ENCODE assay signal across 8 mouse cellular contexts in genomic region chr14:21523851-21524441, GRCm38 (mm10). TPM values are rescaled to one million over a fixed set of nuclear protein-coding genes. Genes with fewer than 3 reads are reported as not detected.
DNase-seq lines count a peak whose midpoint lies in the region; ATAC-seq lines count a peak whose summit lies in the region.

No protein-coding gene starts in this region.

- intact Hi-C loops in heart, postnatal 14 days (cut with DNase I): loop anchor here (5.0 kb wide), 1 partner anchor 48 kb away; no protein-coding TSS in a partner anchor

- peak overlapping the region; percentile 58 for H3K27ac ChIP-seq in limb, embryonic 13.5 days

- no peak overlapping the region for H3K4me3 ChIP-seq in limb, embryonic 13.5 days

- no peaks in the 10 kb centered on the region for H3K27me3 ChIP-seq in limb, embryonic 13.5 days

- peak overlapping the region; percentile 17; the same call in 1 of the 2 replicates for H3K4me2 ChIP-seq in limb, embryonic 13.5 days (replicated peaks)

- peak; percentile 55 for DNase-seq in adrenal gland, adult 2 months
- no peak for DNase-seq in adrenal gland, postnatal 10 days
- peak; percentile 24 for DNase-seq in urinary bladder, postnatal 25 days (ENCODE audit: low spot score)
- DNase-seq in urinary bladder, adult 2 months (ENCODE audit: low spot score): no peak
- peak; percentile 22 to 44 for DNase-seq in heart, postnatal 14 days
- DNase-seq in right cerebral cortex, adult 2 months (ENCODE audit: low spot score in 2 of 2): peak; percentile 66 to 76

- 16% methylated on average over 3 of the region's 3 CpGs for WGBS in limb, embryonic 13.5 days

- ATAC-seq in limb, embryonic 13.5 days (ENCODE audit: low FRiP score, low read depth): peak; percentile 40; the same call in 1 of the 2 replicates
- ATAC-seq in megakaryocyte, adult 5-6 weeks (ENCODE audit: poor library complexity, severe bottlenecking): no peak

- peaks cover 64% of the 10 kb centered on the region for H3K4me1 ChIP-seq in limb, embryonic 13.5 days

- H3K36me3 ChIP-seq in limb, embryonic 13.5 days: peaks cover 13% of the 10 kb centered on the region

- H3K9ac ChIP-seq in limb, embryonic 13.5 days: no peak overlapping the region; the same call in 1 of the 2 replicates

- H3K9me3 ChIP-seq in limb, embryonic 13.5 days: no peaks in the 10 kb centered on the region

RNA-seq across cellular contexts. Expression of gene Kat6b, which starts 42.7 kb away (rescaled TPM):
- 10 to 100 TPM; 33.4 to 37.3 TPM for total RNA-seq in adrenal gland, adult 2 months (2021)
- polyA plus RNA-seq in adrenal gland, adult 2 months (2012; rRNA removed): 9.5 and 12.3 TPM in 2 replicates
- 10 to 100 TPM; 31.7 to 51.3 TPM for total RNA-seq in adrenal gland, postnatal 10 days (2021)
- polyA plus RNA-seq in urinary bladder, adult 2 months (2012; rRNA removed): 10.2 and 19.3 TPM in 2 replicates
- total RNA-seq in heart, postnatal 14 days (2021): 10 to 100 TPM; 33.5 to 38.4 TPM
- 30.7 and 31.4 TPM in 2 replicates for polyA plus RNA-seq in limb, embryonic 13.5 days (2015; fragmentation: Nextera tagmentation; extraction: Ambion mirVana)
- total RNA-seq in megakaryocyte, adult 5-6 weeks (2015): 12.9 and 13.0 TPM in 2 replicates
- 6.1 and 6.5 TPM in 2 replicates for total RNA-seq in megakaryocyte, adult 5-6 weeks (2017)

Comparison
In these comparisons a context has a peak if more than half of its experiments do, and no peak if none do; other contexts are left out.
1. DNase-seq: peak in adrenal gland, adult 2 months (single experiment), urinary bladder, postnatal 25 days (single experiment), heart, postnatal 14 days (2 of 2) and right cerebral cortex, adult 2 months (2 of 2); none in adrenal gland, postnatal 10 days (single experiment) and urinary bladder, adult 2 months (single experiment).